Mouse (Mus musculus): Measurements from ENCODE around the gene Tk2.
"Not testable (repeated sequence)": the region's sequence is repeated elsewhere in the genome, so short reads cannot be mapped to it uniquely, and the experiment has no call there.

Tk2 gene
- long read RNA-seq, experiment 1, transcript Tk2-202 (9 exons, 2,312 nt) = minor isoform, 17 of 55 reads
- long read RNA-seq, experiment 1, transcript Tk2-201 (10 exons, 2,406 nt) = major isoform, 25 of 55 reads
- long read RNA-seq, experiment 1, partial matches to known transcripts = 2 of 55 reads
- long read RNA-seq, experiment 1, other reads (novel, unspliced or antisense) = 10 of 55 reads
- long read RNA-seq, experiment 2, transcript Tk2-202 (9 exons, 2,312 nt) = minor isoform, 16 of 76 reads
- long read RNA-seq, experiment 2, transcript Tk2-201 (10 exons, 2,406 nt) = major isoform, 33 of 76 reads
- long read RNA-seq, experiment 2, partial matches to known transcripts = 14 of 76 reads
- long read RNA-seq, experiment 2, other reads (novel, unspliced or antisense) = 12 of 76 reads

GRCm38 (mm10) chr8:104248276-104248675 is at the start of gene Tk2:
Gene Tk2 (minus strand): TSS chr8:104248558.
- intact Hi-C loops (cut with DNase I) = no loop called here

DNA sequence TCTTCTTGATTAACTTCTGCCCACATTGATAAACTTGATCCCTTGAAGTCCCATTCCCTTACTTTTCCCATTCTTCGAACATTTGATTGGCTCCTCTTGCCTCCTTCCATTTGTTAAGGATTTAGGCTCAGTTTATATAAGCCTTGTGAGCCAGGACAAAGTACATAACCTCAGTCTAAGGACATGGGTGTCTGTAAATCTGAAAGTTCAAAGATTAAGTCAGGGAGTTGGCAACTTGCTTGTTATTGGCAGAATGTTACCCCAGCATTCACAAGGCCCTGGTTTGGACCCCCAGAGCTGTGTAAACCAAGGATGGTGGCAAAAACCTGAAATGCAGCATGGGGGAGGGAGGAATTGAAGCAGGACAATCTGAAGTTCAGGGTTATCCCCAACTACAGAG is 46.0 kb upstream of the Tk2 start:
- intact Hi-C loops (cut with DNase I) = no loop called here

DNA sequence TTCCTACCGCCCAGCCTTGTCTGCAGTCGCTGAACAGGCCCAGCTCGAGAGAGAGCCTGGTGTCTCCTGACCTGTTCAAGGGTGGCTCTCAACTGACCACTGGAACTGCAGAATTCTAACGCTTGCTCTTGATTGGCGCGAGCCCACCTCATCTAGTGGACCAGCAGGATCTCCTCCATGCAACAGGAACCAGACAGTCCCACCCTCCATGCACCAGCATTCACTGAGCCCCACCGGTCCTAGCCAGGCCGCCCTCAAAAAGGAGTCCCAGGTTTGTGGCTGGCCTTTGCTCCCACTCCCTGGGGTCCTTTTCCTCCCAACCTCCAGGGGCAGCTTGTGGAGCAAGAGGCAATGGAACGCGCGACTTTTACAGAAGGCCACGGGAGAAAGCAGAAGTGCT is 44.7 kb upstream of the Tk2 start, which contains the start of gene Cmtm2a:
Gene Cmtm2a, minus strand, starts transcription at position 101 of the 400 bp plus-strand sequence.
- intact Hi-C loops (cut with DNase I) = not testable (repeated sequence)

DNA sequence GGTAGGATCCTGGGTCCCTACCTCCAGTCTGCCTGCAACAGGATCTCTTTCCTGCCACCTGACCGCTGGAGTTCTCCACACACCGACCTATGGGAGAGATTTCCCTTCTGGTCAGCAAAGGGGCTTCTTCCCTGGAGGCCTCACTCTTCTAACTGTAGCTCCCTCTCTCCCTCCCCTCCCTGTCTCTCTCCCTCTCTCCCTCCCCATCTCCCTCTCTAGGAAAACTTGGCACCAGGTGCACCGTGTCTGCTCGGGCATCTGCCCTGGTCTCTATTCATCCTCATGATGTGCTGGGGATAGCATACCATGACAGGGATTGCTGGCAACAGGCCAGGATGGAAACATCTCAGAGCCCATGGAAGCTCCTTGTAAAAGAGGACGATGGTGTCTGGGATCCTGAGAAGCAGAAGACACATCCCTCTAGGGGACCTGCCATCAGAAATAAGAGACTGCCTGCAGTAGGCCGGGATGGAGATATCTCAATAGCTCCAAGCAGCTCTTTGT is 20.6 kb upstream of the Tk2 start:
- intact Hi-C loops (cut with DNase I) = no loop called here

GRCm38 (mm10) chr8:104268368-104268767 is 20.0 kb upstream of the Tk2 start:
- intact Hi-C loops (cut with DNase I) = no loop called here

DNA sequence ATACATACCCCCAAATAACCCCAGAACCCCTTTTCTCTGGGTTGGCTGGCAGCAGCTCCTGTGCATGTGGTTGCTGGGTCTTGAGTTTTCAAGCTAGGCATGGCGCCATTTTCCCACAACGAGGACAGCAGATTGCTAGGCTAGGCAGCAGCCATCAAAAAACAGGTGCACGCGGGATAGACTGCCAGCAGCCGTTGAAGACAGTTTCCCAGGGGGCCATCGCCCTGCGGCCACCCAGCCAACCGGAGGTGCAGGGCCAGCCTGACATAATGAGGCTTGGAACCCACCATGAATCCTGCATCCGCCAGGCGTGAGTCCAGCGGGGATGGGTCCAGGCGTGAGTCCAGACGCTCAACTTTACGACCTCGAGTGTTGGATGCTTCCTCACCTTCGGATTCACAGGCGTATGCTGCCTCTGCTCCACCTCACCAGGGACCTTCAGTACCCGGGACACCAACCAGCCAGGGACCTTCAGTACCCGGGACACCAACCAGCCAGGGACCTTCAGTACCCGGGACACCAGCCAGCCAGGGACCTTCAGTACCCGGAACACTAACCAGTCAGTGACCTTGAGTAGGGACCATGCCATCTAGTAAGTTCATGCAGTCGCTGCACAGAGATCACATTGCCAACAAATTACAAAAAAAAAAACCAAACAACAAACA is 16.0 kb upstream of the Tk2 start:
- intact Hi-C loops (cut with DNase I) = not testable (repeated sequence)

- intact Hi-C loops (cut with DNase I) = not testable (repeated sequence)
These were observed 13.4 kb upstream of the Tk2 start for GRCm38 (mm10) chr8:104261802-104262201.

DNA sequence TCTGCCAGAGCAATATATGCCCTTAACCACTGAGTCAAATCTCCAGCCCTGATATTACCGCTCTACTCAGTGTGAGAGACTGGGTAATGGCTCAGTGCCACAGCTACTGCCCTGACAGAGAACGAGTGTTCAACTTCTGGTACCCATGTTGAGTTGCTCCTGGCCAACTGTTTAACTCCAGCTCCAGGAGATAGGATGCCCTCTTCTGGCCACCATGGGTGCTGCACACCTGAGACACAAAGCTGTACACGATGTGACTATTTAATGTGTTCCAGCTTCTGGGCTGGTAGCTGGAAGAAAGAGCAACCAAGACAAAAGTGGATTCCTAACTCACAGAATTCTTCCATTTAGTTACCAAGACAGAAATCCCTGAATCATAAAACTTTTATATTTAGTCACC is 4.7 kb upstream of the Tk2 start:
- intact Hi-C loops (cut with DNase I) = loop anchor here (5.0 to 10.0 kb wide), 2 partner anchors 89 to 182 kb away; no protein-coding TSS in a partner anchor

DNA sequence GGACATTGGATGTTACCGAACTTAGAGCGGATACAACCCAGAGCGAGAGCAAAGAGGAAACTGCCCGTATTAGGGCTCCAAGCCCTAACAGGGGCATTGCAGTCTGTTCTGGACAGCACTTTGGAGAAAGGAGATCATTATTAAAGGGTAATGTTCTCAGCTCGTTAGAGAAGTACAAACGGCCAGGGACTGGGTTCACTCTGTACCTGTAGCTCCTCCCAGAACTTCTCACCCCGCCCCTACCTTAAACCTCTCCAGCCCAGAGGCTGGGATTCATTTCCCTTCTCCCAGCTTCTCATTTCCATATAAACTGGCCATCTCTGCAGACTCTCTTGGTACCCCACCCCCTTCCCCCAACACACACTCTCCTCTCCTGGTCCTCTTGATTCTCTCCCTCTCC is 3.1 kb upstream of the Tk2 start:
- intact Hi-C loops (cut with DNase I) = loop anchor here (5.0 to 10.0 kb wide), 2 partner anchors 91 to 183 kb away; no protein-coding TSS in a partner anchor

DNA sequence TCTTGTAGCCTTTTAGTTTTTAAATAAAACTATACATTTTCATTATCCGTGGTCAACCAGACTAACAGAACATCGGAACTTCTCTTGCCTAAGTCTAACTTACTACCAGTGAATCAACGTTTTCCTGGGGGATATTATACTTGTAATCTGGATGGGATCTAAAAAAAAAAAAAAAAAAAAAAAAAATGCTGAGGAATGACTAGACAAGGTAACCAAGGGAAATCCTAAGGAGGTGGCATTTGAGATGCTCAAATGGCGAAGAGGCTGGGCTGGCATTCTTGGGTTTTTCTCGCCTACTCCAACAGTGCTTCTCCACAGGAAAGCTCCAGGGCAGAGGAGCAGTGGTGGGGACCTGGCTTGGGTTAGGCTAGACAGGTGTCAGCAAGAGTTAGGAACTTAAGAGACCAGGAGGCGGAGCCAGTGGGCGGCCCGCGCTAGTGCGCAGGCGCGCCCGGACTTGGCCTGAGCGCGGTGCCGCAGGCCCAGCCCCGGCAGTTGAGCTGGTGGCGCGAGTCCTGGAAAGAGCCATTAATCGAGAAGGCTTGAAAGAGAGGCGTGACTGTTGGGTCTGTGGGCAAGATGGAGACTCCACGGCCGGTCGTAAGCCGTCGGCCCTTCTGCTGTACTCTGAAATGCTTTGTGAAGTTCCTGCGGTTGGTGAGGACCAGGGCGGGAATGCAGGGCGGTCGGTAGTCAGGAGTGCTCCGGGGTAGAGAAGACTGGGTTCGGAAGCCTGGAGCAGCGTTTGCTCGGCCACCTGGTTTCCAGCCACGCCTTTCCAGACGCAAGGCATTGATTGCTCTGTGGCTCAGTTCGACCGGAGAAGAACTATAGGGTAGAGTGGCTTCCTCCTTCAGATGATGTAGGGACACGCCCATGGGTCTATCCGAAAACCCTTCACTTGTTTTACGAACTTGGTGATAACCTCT is 2.3 kb upstream of the Tk2 start, which contains the start of gene Cklf:
Gene Cklf, plus strand, starts transcription at position 423 of the 929 bp plus-strand sequence.
- intact Hi-C loops (cut with DNase I) = loop anchor here (5.0 to 10.0 kb wide), 2 partner anchors 92 to 184 kb away; no protein-coding TSS in a partner anchor

DNA sequence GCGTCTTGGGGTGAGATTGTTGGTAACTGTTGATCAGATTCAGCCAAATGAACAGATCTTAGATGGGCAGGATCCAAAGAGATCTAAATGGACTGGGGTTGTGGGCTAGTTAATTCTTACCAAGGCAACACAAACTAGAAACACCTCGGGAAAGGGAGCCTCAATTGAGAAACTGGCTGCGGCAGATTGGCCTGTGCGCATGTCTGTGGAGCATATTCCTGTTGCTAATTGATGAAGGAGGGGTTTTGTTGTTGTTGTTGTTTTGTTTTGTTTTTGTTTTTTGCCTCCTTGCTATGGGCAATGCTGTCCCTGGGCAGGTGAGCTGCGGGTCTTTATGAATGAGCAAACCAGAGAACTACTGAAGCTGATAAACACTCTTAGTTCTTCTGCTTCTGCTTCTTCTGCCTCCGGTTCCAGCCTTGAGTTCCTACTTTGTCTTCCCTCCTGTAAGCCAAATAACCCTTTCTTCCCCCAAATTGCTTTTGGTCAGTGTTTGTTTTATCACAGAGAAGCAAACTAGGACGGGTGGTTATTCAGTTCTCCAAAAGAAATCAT is 1.2 kb upstream of the Tk2 start:
- intact Hi-C loops (cut with DNase I) = no loop called here

GRCm38 (mm10) chr8:104247908-104248275 is 466 bp downstream of the Tk2 start:
- intact Hi-C loops (cut with DNase I) = no loop called here

DNA sequence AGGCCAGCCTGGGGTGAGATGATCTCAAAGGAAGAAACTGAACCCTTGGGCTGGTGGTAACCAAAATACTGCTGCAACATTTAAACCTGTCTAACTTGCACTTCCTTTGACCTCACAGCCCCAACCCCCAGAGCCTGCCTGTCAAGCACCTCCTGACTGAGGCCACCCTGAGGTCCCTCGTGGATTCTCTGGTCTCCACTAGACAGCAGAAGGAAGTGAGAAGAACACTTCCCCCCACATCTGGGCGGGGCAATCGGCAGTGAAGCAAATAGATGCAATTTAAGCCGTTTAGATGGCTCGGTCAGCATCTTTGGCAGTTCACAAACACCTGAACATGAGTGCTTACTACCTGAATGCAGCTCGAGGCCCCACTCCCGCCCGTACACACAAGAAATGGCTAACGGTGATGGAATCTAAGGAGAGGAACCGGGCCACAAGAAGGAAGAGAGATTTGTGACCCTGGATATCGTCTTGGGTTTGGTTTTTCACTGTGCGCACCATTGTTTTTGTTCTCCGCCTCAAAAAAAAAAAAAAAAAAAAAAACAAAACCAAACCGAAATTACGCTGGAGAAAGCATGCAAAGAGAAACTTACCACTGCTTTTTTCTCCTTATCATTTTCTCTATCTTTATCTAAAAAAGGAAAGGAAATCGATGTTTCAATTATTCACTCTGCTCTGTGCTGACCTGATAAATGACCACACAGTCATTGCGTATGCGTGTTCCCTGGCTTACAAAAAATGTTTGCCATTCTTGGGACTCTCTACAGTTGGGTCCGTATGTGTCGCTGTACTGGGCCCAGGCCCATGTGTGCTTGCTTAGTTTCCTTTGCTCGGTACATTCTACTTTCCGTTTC is 1.1 kb downstream of the Tk2 start:
- intact Hi-C loops (cut with DNase I) = no loop called here

- intact Hi-C loops (cut with DNase I) = no loop called here
These were observed 1.7 kb downstream of the Tk2 start for GRCm38 (mm10) chr8:104246621-104247020.

- intact Hi-C loops (cut with DNase I) = no loop called here
These were observed 6.2 kb downstream of the Tk2 start for GRCm38 (mm10) chr8:104242038-104242644.

GRCm38 (mm10) chr8:104239418-104239861 is 8.9 kb downstream of the Tk2 start:
- intact Hi-C loops (cut with DNase I) = no loop called here

GRCm38 (mm10) chr8:104234573-104234972 is 13.8 kb downstream of the Tk2 start:
- intact Hi-C loops (cut with DNase I) = no loop called here

DNA sequence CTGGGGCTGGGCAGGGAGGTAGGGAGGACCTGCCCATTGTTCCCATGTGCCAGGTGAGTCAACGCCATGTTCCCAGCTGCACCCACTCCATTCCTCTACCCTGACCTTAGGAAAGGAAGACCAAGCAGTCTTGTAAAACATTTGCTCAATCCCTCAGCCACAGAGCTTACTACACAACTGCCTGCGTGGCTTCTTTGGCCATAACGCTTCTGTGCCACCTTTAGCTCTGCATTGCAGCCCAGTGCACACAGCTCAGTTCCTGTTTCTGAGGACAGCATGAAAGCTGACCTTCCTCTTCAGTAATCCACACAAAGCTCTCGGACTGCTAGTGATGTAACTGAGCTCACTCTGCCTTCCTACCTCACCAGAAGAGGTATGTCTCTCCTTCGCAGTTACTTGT is 15.4 kb downstream of the Tk2 start:
- intact Hi-C loops (cut with DNase I) = no loop called here

GRCm38 (mm10) chr8:104232039-104232438 is 16.3 kb downstream of the Tk2 start:
- intact Hi-C loops (cut with DNase I) = no loop called here
